Mouse (Mus musculus) myocyte (in vitro differentiated cells): Measurements from ENCODE around the gene Plxdc2. TPM values are rescaled to one million over a fixed set of nuclear protein-coding genes. Genes with fewer than 3 reads are reported as not detected.

Experiments used
- H3K27me3 ChIP-seq: one replicate; pipeline ENCODE4 v1.6.1; 2011; ENCODE audit not compliant: control insufficient read depth, insufficient read depth, insufficient read length
- H3K36me3 ChIP-seq: one replicate; pipeline ENCODE4 v1.6.1; 2011; ENCODE audit not compliant: control insufficient read depth, insufficient read depth
- H3K4me2 ChIP-seq: one replicate; pipeline ENCODE4 v1.6.1; 2011; ENCODE audit warnings: low read depth, control low read depth
- H3K4me3 ChIP-seq: one replicate; pipeline ENCODE4 v1.5.1; 2011; ENCODE audit warnings: mild to moderate bottlenecking, control low read depth, moderate library complexity
- H3K79me2 ChIP-seq: one replicate; pipeline ENCODE4 v1.6.1; 2011; ENCODE audit not compliant: control insufficient read depth, insufficient read depth
- H3ac ChIP-seq: one replicate; pipeline ENCODE4 v1.6.1; 2011; ENCODE audit not compliant: control insufficient read depth, insufficient read length
- CEBPB ChIP-seq: IDR thresholded peaks from 2 replicates; pipeline ENCODE4 v1.6.1; 2011; ENCODE audit warnings: mild to moderate bottlenecking, moderate library complexity; ENCODE audit not compliant: poor library complexity, insufficient read depth, severe bottlenecking
- E2F4 ChIP-seq: IDR thresholded peaks from one replicate; pipeline ENCODE4 v1.6.1; 2011; ENCODE audit warnings: mild to moderate bottlenecking, control low read depth, moderate library complexity; ENCODE audit not compliant: insufficient read depth
- MAX ChIP-seq: IDR thresholded peaks from one replicate; pipeline ENCODE4 v1.6.1; 2011; ENCODE audit warnings: low read depth, mild to moderate bottlenecking, control low read depth
- MYOD1 ChIP-seq, 3 experiments: IDR thresholded peaks; one replicate each; pipeline ENCODE4 v1.6.1; 2011; ENCODE audit warnings: control low read depth in 2 of 3, low read depth in 2 of 3, mild to moderate bottlenecking in 2 of 3, moderate library complexity in 1 of 3; ENCODE audit not compliant: insufficient read length in 2 of 3, control insufficient read depth in 1 of 3
- MYOG ChIP-seq, 3 experiments: IDR thresholded peaks; one replicate each; pipeline ENCODE4 v1.6.1; 2011; ENCODE audit warnings: control low read depth in 2 of 3, low read depth in 2 of 3, mild to moderate bottlenecking in 2 of 3; ENCODE audit not compliant: insufficient read length in 2 of 3, control insufficient read depth in 1 of 3, insufficient read depth in 1 of 3
- POLR2A ChIP-seq: IDR thresholded peaks from one replicate; pipeline ENCODE4 v1.6.1; 2011; ENCODE audit warnings: low read depth, mild to moderate bottlenecking, control low read depth, moderate library complexity; ENCODE audit not compliant: insufficient read length
- POLR2AphosphoS2 ChIP-seq: IDR thresholded peaks from one replicate; pipeline ENCODE4 v1.6.1; 2011; ENCODE audit warnings: low read depth, control low read depth; ENCODE audit not compliant: insufficient read length
- REST ChIP-seq: IDR thresholded peaks from one replicate; pipeline ENCODE4 v1.6.1; 2011; ENCODE audit warnings: mild to moderate bottlenecking, control low read depth, moderate library complexity; ENCODE audit not compliant: insufficient read depth, insufficient read length
- SRF ChIP-seq: IDR thresholded peaks from one replicate; pipeline ENCODE4 v1.6.1; 2011; ENCODE audit warnings: low read depth; ENCODE audit not compliant: control insufficient read depth, insufficient read length
- TCF12 ChIP-seq: IDR thresholded peaks from one replicate; pipeline ENCODE4 v1.6.1; 2011; ENCODE audit warnings: mild to moderate bottlenecking, control low read depth; ENCODE audit not compliant: poor library complexity, insufficient read depth, severe bottlenecking
- TCF3 ChIP-seq: IDR thresholded peaks from one replicate; pipeline ENCODE4 v1.6.1; 2011; ENCODE audit warnings: low read depth, control low read depth; ENCODE audit not compliant: insufficient read length
- USF1 ChIP-seq: IDR thresholded peaks from one replicate; pipeline ENCODE4 v1.6.1; 2011; ENCODE audit warnings: low read depth, mild to moderate bottlenecking, control low read depth, moderate library complexity
- polyA plus RNA-seq: library from polyadenylated mRNA; unstranded; fragments of >200 nt; fragmentation: generic; extraction: Trizol; gene quantifications from one replicate; pipeline ENCODE4 v1.2.1, GENCODE M21; 2012; ENCODE audit warnings: missing spikeins

Gene Plxdc2
- polyA plus RNA-seq, 1 experiment, result 0.16 TPM

GRCm38 (mm10) chr2:16664516-16664915, 308.4 kb downstream of the Plxdc2 start:
- Histone ChIP-seq H3K79me2 (no peaks in the 10 kb centered on the region), H3ac (no peak overlapping the region), H3K27me3 (no peaks in the 10 kb centered on the region), H3K4me3 (no peak overlapping the region), H3K36me3 (no peaks in the 10 kb centered on the region), H3K4me2 (no peak overlapping the region)
- no peak for TF ChIP-seq MAX
- TF ChIP-seq SRF, result no peak

- H3K4me3 ChIP-seq, result no peak overlapping the region
- TF ChIP-seq TCF3, result no peak
- TF ChIP-seq USF1, result no peak
- TF ChIP-seq TCF12, result no peak
- TF ChIP-seq MYOG (IDR thresholded peaks at IDR 0.05; ENCODE audit: control insufficient read depth in 1 of 3, insufficient read depth in 1 of 3, insufficient read length in 2 of 3, low read depth in 2 of 3), result no peak
- TF ChIP-seq E2F4, result no peak
- TF ChIP-seq POLR2AphosphoS2, result no peak
- TF ChIP-seq CEBPB, result no peak
- TF ChIP-seq MAX, result no peak
- TF ChIP-seq POLR2A, result no peak
- TF ChIP-seq SRF, result no peak
- TF ChIP-seq MYOD1 (IDR thresholded peaks at IDR 0.05; ENCODE audit: control insufficient read depth in 1 of 3, insufficient read length in 2 of 3, low read depth in 2 of 3), result no peak
- TF ChIP-seq REST, result no peak
These were observed 312.3 kb downstream of the Plxdc2 start for GRCm38 (mm10) chr2:16668391-16668790.

GRCm38 (mm10) chr2:16682905-16683304, 326.8 kb downstream of the Plxdc2 start:
- Histone ChIP-seq H3K4me2 (no peak overlapping the region), H3K4me3 (no peak overlapping the region), H3K27me3 (no peaks in the 10 kb centered on the region), H3K79me2 (no peaks in the 10 kb centered on the region), H3ac (no peak overlapping the region), H3K36me3 (no peaks in the 10 kb centered on the region)
- TF ChIP-seq TCF3 (no peak), E2F4 (no peak), SRF (no peak), REST (no peak), MAX (no peak), MYOG (IDR thresholded peaks at IDR 0.05; ENCODE audit: control insufficient read depth in 1 of 3, insufficient read depth in 1 of 3, insufficient read length in 2 of 3, low read depth in 2 of 3) (no peak), TCF12 (no peak)

More at GRCm38 (mm10) chr2:16668391-16668790, 312.3 kb downstream of the Plxdc2 start:
- Histone ChIP-seq H3K79me2 (no peaks in the 10 kb centered on the region), H3K27me3 (no peaks in the 10 kb centered on the region), H3K4me2 (no peak overlapping the region), H3K36me3 (no peaks in the 10 kb centered on the region), H3ac (no peak overlapping the region)

- Histone ChIP-seq H3K36me3 (no peaks in the 10 kb centered on the region), H3K79me2 (no peaks in the 10 kb centered on the region), H3K4me2 (no peak overlapping the region), H3ac (no peak overlapping the region), H3K27me3 (no peaks in the 10 kb centered on the region), H3K4me3 (no peak overlapping the region)
- TF ChIP-seq REST, result no peak
- TF ChIP-seq MYOG (IDR thresholded peaks at IDR 0.05; ENCODE audit: control insufficient read depth in 1 of 3, insufficient read depth in 1 of 3, insufficient read length in 2 of 3, low read depth in 2 of 3), result no peak
- no peak for TF ChIP-seq POLR2AphosphoS2
- no peak for TF ChIP-seq TCF12
- TF ChIP-seq CEBPB, result no peak
- no peak for TF ChIP-seq TCF3
These were observed 327.6 kb downstream of the Plxdc2 start for GRCm38 (mm10) chr2:16683739-16684138.

- H3K79me2 ChIP-seq, result no peaks in the 10 kb centered on the region
- no peak overlapping the region for H3ac ChIP-seq
- no peak overlapping the region for H3K4me3 ChIP-seq
- no peak overlapping the region for H3K4me2 ChIP-seq
- H3K36me3 ChIP-seq, result no peaks in the 10 kb centered on the region
- H3K27me3 ChIP-seq, result no peaks in the 10 kb centered on the region
- no peak for TF ChIP-seq USF1
- no peak for TF ChIP-seq SRF
- no peak for TF ChIP-seq MYOG (IDR thresholded peaks at IDR 0.05; ENCODE audit: control insufficient read depth in 1 of 3, insufficient read depth in 1 of 3, insufficient read length in 2 of 3, low read depth in 2 of 3)
- no peak for TF ChIP-seq REST
- no peak for TF ChIP-seq MYOD1 (IDR thresholded peaks at IDR 0.05; ENCODE audit: control insufficient read depth in 1 of 3, insufficient read length in 2 of 3, low read depth in 2 of 3)
These were observed 328.4 kb downstream of the Plxdc2 start for GRCm38 (mm10) chr2:16684529-16684928.
